Mouse (Mus musculus): ENCODE results near the gene Cntnap5a.
"Not testable (repeated sequence)": the region's sequence is repeated elsewhere in the genome, so short reads cannot be mapped to it uniquely, and the experiment has no call there.

Gene Cntnap5a

GRCm38 (mm10) chr1:116044083-116044482 is 359.5 kb downstream of the Cntnap5a start:
- DNase-seq (ENCODE audit: low spot score) = no peak

GRCm38 (mm10) chr1:116107010-116107723 is 422.6 kb downstream of the Cntnap5a start:
- no peak for DNase-seq (ENCODE audit: low spot score)

- no peak for DNase-seq (ENCODE audit: low spot score)
Observed at GRCm38 (mm10) chr1:116107724-116108058, 423.1 kb downstream of the Cntnap5a start.

- DNase-seq (ENCODE audit: low spot score) = no peak
Observed at GRCm38 (mm10) chr1:116108381-116108780, 423.8 kb downstream of the Cntnap5a start.

GRCm38 (mm10) chr1:116125767-116126166 is 441.2 kb downstream of the Cntnap5a start:
- DNase-seq (ENCODE audit: low spot score) = no peak

- no peak for DNase-seq (ENCODE audit: low spot score)
Observed at GRCm38 (mm10) chr1:116127085-116127484, 442.5 kb downstream of the Cntnap5a start.

- no peak for DNase-seq (ENCODE audit: low spot score)
Observed at GRCm38 (mm10) chr1:116128450-116129246, 444.1 kb downstream of the Cntnap5a start.

- DNase-seq (ENCODE audit: low spot score) = no peak
Observed at GRCm38 (mm10) chr1:116132471-116132870, 447.9 kb downstream of the Cntnap5a start.

GRCm38 (mm10) chr1:116149764-116150369 is 465.3 kb downstream of the Cntnap5a start:
- no peak for DNase-seq (ENCODE audit: low spot score)

- no peak for DNase-seq (ENCODE audit: low spot score)
Observed at GRCm38 (mm10) chr1:116184471-116184870, 499.9 kb downstream of the Cntnap5a start.

GRCm38 (mm10) chr1:116188142-116188541 is 503.6 kb downstream of the Cntnap5a start:
- DNase-seq (ENCODE audit: low spot score) = not testable (repeated sequence)

- no peak for DNase-seq (ENCODE audit: low spot score)
Observed at GRCm38 (mm10) chr1:116192299-116192698, 507.7 kb downstream of the Cntnap5a start.

GRCm38 (mm10) chr1:116216883-116217282 is 532.3 kb downstream of the Cntnap5a start:
- no peak for DNase-seq (ENCODE audit: low spot score)

- no peak for DNase-seq (ENCODE audit: low spot score)
Observed at GRCm38 (mm10) chr1:116240538-116240937, 556.0 kb downstream of the Cntnap5a start.

- DNase-seq (ENCODE audit: low spot score) = no peak
Observed at GRCm38 (mm10) chr1:116243856-116244255, 559.3 kb downstream of the Cntnap5a start.

GRCm38 (mm10) chr1:116281144-116281543 is 596.6 kb downstream of the Cntnap5a start:
- no peak for DNase-seq (ENCODE audit: low spot score)

- DNase-seq (ENCODE audit: low spot score) = no peak
Observed at GRCm38 (mm10) chr1:116283968-116284367, 599.4 kb downstream of the Cntnap5a start.

GRCm38 (mm10) chr1:116306555-116306954 is 622.0 kb downstream of the Cntnap5a start:
- no peak for DNase-seq (ENCODE audit: low spot score)

GRCm38 (mm10) chr1:116311512-116311911 is 627.0 kb downstream of the Cntnap5a start:
- no peak for DNase-seq (ENCODE audit: low spot score)

- no peak for DNase-seq (ENCODE audit: low spot score)
Observed at GRCm38 (mm10) chr1:116313269-116313668, 628.7 kb downstream of the Cntnap5a start.

GRCm38 (mm10) chr1:116324505-116324904 is 639.9 kb downstream of the Cntnap5a start:
- no peak for DNase-seq (ENCODE audit: low spot score)

- no peak for DNase-seq (ENCODE audit: low spot score)
Observed at GRCm38 (mm10) chr1:116353669-116354068, 669.1 kb downstream of the Cntnap5a start.

GRCm38 (mm10) chr1:116365606-116366005 is 681.0 kb downstream of the Cntnap5a start:
- no peak for DNase-seq (ENCODE audit: low spot score)

Measured in ovary, adult 18-20 months (tissue).